Mouse (Mus musculus) activated CD4-positive, CD25-positive, alpha-beta regulatory T cell, adult 4 months (primary cell): ENCODE results near the gene Asic1. TPM values are rescaled to one million over a fixed set of nuclear protein-coding genes. Genes with fewer than 3 reads are reported as not detected.

ENCODE experiments used
- ATAC-seq: one replicate; pipeline ENCODE4 v1.8.0; 2017
- polyA plus RNA-seq, 2 experiments: library from polyadenylated mRNA; unstranded; fragments of 100-300 nt; shearing (Covaris generic); gene quantifications; one replicate each; pipeline ENCODE4 v1.2.1; 2017

Asic1 gene
- polyA plus RNA-seq: under 1 TPM; 0.22 to 0.32 TPM

DNA sequence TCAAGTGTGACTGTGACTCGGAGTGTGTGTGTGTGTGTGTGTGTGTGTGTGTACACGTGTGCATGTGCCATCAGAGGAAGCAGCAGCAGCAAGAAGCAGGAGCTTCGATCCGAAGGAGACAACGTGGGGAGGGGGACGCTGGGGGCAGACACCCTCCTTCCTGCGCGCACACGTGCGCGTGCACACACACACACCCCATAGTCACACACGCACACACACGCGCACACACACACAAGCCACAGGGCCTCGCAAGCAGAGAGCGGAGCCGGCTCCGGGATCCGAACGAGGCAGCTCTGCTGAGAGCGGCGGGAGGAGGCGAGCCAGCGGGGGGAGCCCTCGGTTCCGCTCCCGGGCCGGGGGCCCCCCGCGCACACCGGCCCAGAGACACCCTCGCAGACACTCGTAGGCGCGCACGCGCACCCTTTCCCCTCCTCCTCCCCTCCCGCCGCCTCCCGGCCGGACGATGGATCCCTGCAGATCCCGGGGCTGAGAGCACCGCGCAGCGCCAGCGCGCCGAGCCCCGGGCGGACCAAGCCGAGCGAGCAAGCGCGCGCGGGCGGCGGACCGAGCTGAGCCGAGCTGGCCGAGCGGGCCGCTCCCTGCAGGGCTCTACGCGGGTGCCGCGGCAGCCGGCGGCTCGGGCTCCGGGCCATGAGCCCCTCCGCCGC lies at the start of gene Asic1:
TSS of gene Asic1 (plus strand) at position 215 of the 668 bp plus-strand sequence.
- no peak for ATAC-seq

DNA sequence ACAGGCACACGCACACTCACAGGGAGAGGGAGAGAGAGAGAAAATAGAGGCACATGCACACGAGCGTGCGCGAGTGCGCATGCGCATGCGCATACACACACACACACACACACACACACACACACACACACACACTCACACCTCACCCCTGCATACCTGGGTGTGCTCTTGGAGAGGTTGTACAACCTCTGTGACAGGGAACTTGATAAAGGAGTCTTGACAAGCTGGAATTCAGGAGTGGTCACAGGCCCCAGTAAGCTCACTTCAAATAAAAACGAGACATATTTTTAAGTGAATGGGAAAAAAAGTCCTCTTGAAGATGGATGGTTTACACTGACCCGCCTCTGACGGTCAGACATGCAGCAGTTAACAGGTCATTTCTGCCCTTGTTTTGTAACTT lies 48.1 kb upstream of the Asic1 start:
- ATAC-seq: no peak

DNA sequence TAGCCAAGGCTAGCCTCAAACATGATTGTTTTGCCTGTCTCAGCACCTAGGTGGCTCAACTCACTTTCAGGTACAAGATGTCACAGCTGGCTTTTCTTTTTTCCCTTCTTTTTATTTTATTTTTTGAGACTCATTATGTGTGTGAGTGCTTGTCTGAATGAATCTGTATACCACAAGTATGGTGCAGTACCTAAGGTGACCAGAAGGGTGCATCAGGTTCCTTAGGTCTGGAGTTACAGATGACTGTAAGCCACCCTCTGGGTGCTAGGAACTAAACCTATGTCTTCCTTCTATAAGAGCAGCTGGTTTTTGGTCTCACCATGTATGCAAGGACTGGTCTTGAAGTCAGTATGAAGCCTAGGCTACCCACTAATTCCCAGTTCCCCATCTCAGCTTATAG lies 38.5 kb upstream of the Asic1 start:
- ATAC-seq: no peak

DNA sequence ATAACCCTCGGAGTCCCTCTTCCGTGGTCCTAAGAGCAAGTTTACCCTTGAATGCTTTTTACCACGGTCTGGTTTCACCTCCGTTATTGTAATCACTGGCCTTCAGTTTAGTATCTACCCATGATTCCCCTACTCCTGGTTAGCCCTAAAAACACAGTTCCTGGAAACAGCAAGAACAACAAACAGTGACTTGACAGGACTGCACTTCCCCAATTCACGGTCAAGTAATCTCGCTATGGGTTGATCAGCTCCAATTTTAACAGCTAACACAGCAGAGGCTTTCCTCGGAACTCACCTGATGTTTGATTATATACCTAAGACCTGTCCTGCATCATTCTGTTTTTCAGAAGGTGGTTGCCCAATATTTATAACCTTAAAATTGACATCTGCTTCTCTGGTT lies 35.5 kb upstream of the Asic1 start:
- no peak for ATAC-seq

DNA sequence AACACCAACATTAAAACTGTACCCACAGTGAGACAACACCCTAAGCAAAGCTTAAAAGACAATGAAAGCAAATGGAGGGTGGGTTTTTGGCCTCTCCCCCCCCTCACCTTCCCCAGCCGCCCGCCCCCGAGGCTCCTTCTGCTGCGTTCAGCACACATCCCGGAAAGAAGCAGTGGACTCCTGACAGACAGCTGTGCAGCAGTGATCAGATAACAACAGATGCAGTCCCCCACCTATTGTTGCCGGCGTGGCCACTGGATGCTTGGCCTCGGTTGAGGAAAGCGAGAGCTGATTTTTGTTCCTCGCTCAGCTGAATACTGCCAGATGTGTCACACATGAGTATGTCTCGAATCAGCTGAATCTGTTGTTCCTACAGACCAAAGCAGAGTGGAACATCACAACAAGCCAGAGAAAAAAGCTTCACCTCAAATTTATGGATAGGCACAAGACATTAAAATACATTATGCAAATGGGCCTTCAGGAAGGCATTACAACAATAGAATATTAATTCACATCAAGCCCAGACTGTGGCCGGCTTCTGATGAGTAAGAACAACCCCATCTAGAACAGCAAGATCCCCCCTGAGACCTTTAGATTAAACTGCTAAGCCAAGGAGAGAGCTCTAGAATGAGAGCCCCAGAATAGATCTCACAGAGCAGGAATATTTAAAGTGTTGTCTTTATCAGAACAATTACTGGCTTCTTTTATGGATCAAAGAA lies 32.6 kb upstream of the Asic1 start:
- ATAC-seq: no peak

DNA sequence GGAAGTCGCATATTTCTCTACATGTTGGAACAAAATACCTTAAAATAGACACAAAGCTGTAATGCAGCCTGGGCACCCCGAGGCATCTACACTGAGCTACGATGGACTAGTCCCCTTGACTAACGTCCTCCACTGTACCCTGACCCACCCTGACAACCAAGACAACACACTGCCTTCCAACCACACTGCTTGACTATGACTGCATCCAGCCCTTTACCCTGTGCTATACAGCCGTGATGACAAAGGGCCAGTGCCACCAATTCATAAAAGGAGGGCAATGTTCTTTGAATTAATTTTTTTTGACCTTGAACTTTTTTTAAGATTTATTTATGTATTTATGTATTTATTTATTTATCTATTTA lies 32.1 kb upstream of the Asic1 start:
- no peak for ATAC-seq

DNA sequence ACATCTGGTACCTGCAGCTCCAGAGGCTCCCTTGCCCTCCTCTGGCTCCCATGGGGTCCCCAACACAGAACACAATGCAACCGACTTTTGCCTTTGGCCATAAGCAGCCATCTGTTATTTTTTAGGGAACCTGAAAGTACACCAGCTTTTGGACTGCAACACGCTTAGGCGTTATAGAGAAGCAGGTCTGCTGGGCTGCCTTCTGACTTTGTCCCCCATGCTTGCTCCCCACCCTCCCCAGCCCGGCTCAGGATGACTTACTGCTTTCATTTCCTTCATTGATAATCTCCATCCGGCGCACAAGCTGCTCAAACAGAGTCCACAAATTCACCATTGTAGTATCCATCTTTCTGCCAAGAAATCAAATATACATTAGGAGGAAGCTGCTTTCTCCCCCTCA lies 27.5 kb upstream of the Asic1 start:
- no peak for ATAC-seq

DNA sequence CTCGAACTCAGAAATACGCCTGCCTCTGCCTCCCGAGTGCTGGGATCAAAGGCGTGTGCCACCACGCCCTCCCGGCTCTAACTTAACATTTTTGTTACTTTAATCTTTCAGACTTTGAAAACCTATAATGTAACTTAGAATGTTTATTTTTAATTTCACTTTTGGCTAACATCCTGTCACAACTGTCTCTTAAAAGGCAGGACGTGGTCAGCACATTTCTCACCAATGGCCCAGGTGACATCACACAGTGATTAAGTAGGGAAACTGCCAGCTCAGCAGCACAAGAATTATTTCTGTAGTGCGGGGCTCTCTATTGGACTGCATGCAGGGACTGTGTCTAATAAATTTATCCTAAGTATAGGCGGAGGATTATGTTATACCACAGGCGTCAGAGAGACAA lies 26.3 kb upstream of the Asic1 start:
- peak; percentile 81 for ATAC-seq

DNA sequence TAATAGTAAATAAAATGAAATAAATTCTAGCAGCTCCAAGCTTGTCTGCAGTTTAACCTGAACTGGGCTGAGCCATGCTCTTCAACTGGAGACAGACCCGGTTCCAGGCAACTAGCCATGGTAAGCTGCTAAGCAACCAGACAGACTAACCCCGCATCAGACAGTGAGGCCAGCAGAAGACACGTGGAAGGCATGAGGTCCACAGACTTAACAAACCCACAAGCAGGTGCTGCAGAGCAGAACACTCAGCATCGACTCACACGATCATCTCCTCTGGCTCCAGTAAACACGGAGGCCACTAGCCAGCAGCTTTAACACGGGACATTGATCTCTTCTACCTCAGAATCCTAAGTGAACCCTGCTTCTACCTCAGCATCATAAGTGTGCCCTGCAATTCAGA lies 25.4 kb upstream of the Asic1 start:
- peak; percentile 30 for ATAC-seq

DNA sequence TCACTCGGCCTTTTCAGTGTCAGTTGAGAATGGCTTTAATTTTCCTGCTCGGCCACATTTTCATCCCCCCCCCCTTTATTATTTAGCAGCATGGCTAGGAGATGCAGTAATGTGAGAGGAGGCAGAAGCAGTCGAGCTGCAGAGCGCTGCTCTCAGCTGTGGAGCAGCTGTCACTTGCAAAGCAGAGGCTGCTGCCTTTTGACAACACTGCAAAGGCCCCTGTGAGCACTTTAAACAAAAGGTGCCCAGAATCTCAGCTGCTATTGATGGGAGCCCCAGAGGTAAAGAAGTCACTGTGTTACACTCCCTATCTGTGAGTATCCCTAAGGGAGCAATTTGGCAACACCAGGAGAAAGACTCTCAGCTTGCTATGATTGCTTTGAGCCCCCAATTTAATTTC lies 21.8 kb upstream of the Asic1 start:
- ATAC-seq: no peak

DNA sequence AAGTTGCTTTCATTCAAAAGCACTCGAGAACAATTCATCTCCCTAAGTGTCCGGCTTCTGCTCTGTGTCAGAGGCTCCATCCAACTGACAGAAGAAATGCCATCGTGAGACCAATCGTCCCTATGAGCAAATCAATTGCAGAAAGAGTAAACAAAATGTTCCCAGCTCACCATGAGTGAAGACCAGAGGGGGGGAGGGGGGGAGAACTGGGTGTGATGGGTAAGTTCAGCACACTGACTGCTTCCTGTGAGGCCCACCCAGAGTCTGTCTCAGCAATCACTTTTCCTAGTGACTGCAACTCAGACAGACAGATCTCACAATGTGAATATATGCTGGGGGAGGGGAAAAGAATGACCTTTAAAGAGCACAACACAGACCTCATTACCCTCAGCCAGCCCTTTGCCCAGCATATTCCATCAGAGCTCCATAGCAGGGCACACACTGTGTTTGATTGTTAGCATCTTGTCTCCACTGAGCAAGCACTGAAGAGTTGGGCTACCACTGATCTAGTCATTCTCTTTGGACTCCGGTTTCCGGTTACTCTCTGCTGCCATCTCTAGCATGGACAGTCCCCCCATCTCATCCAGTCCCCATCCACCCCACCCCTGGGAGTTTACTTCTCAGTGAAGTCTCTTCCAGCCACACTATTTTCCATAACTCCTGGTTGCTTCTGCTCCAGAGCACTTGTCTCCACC lies 21.0 kb upstream of the Asic1 start:
- no peak for ATAC-seq

DNA sequence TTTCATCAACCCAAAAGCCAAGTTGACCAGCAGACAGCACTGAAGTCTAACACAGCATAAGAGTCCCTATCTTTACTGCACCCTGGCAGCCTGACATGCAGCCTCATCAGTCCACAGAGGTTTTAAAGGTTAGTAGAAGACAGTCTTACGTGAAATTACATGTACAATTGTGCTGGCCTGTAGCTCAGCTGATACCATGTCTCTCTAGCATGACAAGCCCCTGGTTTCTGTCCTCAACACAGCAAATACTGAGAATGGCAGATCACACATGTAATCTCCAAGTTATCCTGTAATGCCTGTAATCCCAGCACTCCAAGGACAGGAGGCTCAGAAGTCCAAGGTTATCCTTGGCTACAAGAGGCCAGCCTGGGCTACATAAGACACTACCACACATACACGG lies 19.9 kb upstream of the Asic1 start:
- ATAC-seq: no peak

DNA sequence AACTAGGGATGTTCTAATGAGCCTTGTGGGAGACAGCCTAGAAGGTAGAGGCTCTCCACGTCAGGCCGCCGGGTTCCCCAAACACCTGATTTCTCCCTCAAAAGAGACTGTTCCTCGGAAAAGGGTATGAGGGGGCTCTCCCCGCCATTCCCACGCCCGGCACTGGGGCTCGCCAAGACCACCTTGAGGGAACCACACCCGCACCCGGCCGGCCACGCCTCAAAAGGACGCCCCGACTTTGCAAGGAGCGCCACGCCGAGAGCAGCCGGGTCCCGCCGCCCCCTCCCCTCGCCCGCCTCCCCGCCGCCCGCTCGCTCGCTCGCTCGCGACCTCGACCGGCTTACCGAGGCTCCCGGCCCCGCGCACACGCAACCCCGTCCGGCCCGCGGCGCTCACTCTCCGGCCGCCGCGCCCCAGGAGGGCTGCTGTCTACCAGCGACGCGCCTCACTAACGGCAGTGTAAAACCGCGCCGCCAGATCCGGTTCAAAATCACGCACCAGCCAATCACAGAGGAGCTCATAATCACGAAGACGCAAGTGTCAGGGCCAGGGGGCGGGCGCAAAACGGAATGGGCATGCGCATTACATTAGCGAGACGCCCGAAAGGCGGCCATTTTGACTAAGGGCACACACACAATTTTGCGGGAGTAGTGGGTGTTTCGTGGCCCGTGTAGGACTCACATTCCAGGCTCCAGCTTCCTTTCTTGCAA lies 18.9 kb upstream of the Asic1 start, which contains the start of gene Racgap1:
TSS of gene Racgap1 (minus strand) at position 494 of the 710 bp plus-strand sequence.
- ATAC-seq: peak; percentile 97

DNA sequence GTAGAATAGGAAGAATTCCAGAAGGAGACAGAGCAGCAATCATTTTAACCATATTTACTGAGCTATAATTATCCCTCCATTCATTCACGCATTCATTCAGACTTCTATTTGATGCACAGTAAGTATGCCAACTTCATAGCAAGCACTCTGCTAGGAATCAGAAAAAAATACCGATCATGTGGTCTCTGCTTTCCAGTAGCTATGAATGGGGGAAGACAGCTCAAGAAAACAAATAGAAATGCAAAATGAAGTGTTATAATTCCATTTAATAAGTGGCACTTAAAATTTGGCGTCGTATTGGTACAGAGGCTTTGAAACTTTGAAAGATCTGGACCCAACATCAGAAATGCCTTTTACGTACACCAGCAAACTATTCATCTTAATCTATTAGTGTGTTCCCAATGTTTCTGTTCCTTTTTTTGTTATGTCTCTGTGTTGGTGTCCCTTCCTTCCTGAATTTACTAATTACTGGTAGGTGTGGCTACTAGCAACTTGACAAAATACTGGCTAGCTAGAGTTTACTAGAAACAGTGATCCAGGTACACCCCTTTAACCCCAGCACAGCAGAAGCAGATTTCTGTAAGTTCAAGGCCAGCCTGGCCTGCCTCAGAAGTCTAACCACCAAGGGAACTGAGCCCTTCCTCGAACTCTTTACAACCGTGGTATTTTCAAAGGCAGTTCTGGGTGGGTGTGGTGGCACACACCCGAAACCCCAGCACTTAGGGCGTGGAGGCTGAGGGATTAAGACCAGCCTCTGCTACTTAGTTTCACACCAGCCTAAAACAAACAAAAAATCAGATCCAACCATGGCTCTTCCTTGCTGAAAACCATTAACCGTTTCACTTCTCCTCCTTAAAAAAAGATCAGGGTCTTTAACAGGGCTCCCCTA lies 17.9 kb upstream of the Asic1 start:
- ATAC-seq: no peak

DNA sequence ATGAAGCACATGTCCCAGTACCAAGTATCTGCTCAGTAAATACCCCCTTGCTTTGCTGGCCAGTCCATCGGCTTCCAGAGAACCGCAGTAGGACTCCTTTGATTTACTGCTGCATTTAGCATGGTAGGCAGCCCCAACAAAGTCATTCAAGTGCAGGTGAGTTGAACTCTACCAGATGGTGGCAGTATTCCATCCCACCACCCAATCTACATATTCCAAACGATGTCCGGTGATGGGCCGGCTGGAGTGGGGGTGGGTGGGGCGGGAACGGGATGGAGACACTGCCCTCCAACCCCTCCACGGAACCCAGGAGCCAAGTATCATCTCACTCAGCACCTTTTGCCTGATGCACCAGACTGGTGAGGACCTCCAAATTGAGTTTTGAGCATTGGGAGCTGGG lies 16.9 kb upstream of the Asic1 start:
- ATAC-seq: no peak

DNA sequence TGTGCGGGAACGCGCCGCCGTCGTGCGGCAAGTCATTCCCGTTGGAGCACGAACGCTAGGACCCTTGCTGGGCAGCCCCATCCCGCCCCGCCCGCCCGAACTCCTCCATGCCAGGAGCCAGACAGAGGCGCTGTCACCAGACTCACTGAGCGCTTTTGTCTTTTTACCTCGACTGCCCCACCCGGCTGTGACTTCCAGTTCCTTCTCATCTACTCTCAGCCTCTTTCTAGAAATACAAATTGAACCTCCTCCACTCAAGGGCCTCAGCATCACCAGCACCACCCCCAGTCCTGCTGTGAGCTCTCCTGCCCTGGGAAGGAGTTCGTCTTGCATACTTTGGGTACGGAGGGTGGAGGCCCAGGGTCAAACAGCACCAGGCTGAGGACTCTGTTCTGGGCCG lies 16.3 kb upstream of the Asic1 start:
- ATAC-seq: no peak

DNA sequence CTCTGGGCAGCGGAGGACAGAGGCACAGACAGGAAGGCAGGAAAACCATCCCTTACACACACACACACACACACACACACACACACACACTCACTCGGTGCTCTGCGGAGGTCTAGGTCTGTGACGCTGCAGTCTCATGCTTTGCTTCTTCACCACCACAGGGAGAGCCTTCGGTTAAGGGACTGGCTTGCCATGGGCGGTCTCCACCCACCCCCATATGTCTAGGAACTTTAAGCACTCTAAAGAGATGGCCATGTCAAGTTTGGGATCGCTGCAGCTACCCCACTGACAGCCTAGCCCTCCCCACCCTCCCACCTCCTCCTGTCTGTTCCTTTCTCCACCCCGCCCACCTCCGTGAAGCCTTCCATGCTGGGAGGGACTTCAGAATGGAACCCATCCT lies 14.2 kb upstream of the Asic1 start:
- no peak for ATAC-seq

DNA sequence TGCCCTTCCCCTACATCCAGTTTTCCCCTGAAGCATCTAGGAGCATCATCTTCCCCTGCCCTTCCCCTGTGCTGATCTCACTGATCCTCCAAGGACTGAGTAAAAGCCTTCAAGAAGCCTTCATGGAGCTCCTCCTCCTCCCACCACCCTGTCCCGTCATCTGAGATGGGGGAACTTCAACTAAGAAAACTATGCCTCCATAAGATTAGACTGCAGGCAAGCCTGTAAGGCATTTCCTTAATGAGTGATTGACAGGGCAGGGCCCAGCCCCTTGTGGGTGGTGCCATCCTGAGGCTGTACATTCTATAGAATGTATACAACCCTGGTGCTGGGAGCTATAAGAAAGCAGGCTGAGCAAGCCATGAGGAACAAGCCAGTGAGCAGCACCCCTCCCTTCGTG lies 11.7 kb upstream of the Asic1 start:
- ATAC-seq: no peak

DNA sequence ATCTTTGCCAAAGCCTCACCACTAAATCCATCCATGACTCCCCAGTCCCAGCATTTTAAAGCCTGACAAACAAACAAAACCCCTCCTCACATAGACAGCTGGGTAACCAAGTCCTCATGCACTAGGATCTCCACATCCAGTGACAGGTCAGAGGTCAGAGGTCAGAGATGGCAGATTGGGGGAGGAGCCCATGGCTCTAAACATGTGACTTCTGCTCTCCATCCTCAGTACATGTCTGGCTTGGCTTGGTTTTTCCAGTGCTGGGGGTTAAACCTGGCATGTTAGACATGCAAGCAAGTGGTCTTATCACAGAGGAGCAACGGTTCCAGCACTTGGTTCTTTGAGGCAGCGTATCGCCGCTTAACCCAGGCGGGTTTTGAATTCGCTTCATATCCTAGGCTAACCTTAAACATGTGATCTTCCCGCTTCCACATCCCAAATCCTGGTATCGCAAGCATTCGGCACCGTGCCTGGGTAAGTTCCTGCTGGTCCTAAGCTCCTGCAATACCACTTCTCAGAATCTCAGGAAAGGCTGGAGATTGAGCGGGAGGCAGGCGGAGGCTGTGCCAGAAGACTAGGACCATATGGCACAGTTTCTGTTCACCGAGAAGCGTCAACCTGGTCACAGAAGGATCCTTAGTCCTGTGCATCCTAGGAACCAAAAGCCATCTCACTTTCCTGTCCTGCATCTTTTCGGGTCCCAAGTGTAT lies 8.9 kb upstream of the Asic1 start:
- no peak for ATAC-seq

DNA sequence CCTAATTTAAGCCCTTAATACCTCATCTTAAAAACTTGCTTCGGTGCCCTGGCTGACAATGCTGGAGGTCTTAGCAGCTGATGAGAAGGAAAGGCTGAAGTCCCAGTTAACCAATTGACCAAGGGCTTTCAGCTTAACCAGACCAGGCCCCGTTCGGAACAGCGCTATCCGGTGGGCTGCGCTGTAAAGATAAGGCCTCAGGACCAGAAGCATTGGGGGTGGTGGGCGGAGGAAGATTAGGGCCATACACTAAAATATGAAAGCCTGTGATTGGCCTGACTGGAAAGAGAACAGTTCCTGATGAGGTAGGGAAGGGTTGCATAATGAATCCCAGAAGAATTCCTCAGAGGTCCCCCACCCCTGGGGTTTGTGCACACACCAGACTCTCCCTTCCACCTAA lies 7.8 kb upstream of the Asic1 start:
- no peak for ATAC-seq

DNA sequence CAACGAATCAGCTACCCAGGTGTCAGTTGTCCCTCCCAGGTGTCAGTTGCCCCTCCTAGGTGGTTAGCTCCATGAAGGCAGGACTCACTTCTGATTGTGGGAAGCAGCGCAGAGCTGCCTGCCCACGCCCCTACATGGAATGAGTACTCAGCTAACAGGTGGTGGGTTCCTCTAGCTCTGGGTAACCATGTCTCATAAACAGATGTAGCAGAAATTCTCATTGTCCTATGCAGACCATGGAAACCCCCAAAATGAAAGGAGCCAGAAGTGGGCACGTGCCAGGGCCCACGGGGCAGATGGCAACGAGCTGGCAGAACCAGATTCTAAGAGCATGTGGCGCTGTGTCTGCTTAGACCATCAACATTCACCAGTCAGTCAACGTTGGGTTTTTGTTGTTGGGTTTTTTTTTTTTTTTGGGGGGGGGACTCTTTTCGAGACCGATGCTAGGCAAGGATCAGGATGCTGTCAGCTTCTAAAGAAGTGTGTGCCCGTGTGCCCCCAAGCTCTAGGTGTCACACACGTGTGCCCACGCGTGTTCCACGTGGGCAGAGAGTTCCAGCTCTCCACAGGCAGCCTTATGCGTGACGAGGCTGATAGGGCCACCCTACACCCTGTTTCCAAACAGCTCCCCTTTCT lies 6.1 kb upstream of the Asic1 start:
- no peak for ATAC-seq
